Mouse (Mus musculus) CH12.LX (cell line): Measurements from ENCODE around the gene Adam12. TPM values are rescaled to one million over a fixed set of nuclear protein-coding genes. Genes with fewer than 3 reads are reported as not detected.

ENCODE experiments used
- DNase-seq: peaks from one replicate; pipeline ENCODE4 v3.0.0-alpha.2; 2013; ENCODE audit errors: extremely low read depth
- H3K27ac ChIP-seq: 2 replicates; pipeline ENCODE4 v1.5.1; 2012; ENCODE audit warnings: low read depth, mild to moderate bottlenecking, control low read depth, moderate library complexity; ENCODE audit not compliant: insufficient read depth
- H3K27me3 ChIP-seq: replicated peaks from 2 replicates; pipeline ENCODE3; 2012; ENCODE audit warnings: inconsistent platforms
- H3K36me3 ChIP-seq, 2 experiments: replicated peaks in 1 of 2; 2 replicates each; pipeline versions ENCODE3 to v1.6.1; 2012; ENCODE audit warnings: inconsistent platforms in 1 of 2, low read length in 1 of 2, mild to moderate bottlenecking in 1 of 2, mixed read lengths in 1 of 2, moderate library complexity in 1 of 2; ENCODE audit not compliant: control insufficient read depth in 1 of 2, insufficient read depth in 1 of 2
- H3K4me1 ChIP-seq, 2 experiments: 2 replicates each; pipeline ENCODE4 v1.6.1; 2012; ENCODE audit warnings: inconsistent platforms in 1 of 2, moderate library complexity in 1 of 2; ENCODE audit not compliant: insufficient read depth in 2 of 2, control insufficient read depth in 1 of 2
- H3K4me2 ChIP-seq: 2 replicates; pipeline ENCODE4 v1.6.1; 2012; ENCODE audit warnings: low read depth, mild to moderate bottlenecking, control low read depth; ENCODE audit not compliant: poor library complexity, insufficient read depth, severe bottlenecking
- H3K4me3 ChIP-seq, 3 experiments: fragments of 150-350 bp in 1 of 3; sonication (generic) in 1 of 3; replicated peaks in 1 of 3; 2 replicates each; pipeline versions ENCODE3 to v1.5.1; 2011 to 2012; ENCODE audit warnings: low read depth in 2 of 3, low read length in 2 of 3, mild to moderate bottlenecking in 2 of 3, moderate library complexity in 2 of 3, control low read depth in 1 of 3, improper control_type of control experiment in 1 of 3, inconsistent platforms in 1 of 3, mixed read lengths in 1 of 3; ENCODE audit not compliant: poor library complexity in 1 of 3
- H3K79me2 ChIP-seq: replicated peaks from 2 replicates; pipeline ENCODE4 v1.6.1; 2012; ENCODE audit warnings: mild to moderate bottlenecking, moderate library complexity; ENCODE audit not compliant: control insufficient read depth, poor library complexity, insufficient read depth, severe bottlenecking; ENCODE audit errors: extremely low read depth
- H3K9ac ChIP-seq: 2 replicates; pipeline ENCODE4 v1.6.1; 2012; ENCODE audit warnings: low read depth, mild to moderate bottlenecking, control low read depth, moderate library complexity; ENCODE audit not compliant: insufficient read depth
- H3K9me3 ChIP-seq: replicated peaks from 2 replicates; pipeline ENCODE3; 2012; ENCODE audit warnings: low read length, inconsistent platforms, mixed read lengths
- ELF1 ChIP-seq: IDR thresholded peaks from 2 replicates; pipeline ENCODE4 v1.6.1; 2014; ENCODE audit warnings: low read depth, mild to moderate bottlenecking, inconsistent platforms, low read length, improper control_type of control experiment
- KAT2A ChIP-seq: IDR thresholded peaks from 2 replicates; pipeline ENCODE4 v1.6.1; 2012; ENCODE audit warnings: low read length, improper control_type of control experiment, inconsistent platforms; ENCODE audit not compliant: insufficient replicate concordance
- MEF2A ChIP-seq: IDR thresholded peaks from 2 replicates; pipeline ENCODE4 v1.6.1; 2014; ENCODE audit warnings: low read depth, mild to moderate bottlenecking, inconsistent platforms, low read length, improper control_type of control experiment, borderline replicate concordance
- NELFE ChIP-seq: IDR thresholded peaks from 2 replicates; pipeline ENCODE4 v1.6.1; 2011; ENCODE audit warnings: low read depth, low read length, improper control_type of control experiment
- NRF1 ChIP-seq: IDR thresholded peaks from 2 replicates; pipeline ENCODE4 v1.6.1; 2014; ENCODE audit warnings: low read depth, mild to moderate bottlenecking, inconsistent platforms, low read length, improper control_type of control experiment, moderate library complexity
- POLR2AphosphoS2 ChIP-seq: IDR thresholded peaks from 2 replicates; pipeline ENCODE4 v1.6.1; 2011; ENCODE audit warnings: low read depth, low read length, improper control_type of control experiment
- RCOR1 ChIP-seq: conservative IDR thresholded peaks from 2 replicates; pipeline ENCODE4 v1.6.1; 2012; ENCODE audit warnings: low read depth, mild to moderate bottlenecking, inconsistent platforms, low read length, improper control_type of control experiment
- SIN3A ChIP-seq: IDR thresholded peaks from 2 replicates; pipeline ENCODE4 v1.6.1; 2012; ENCODE audit warnings: low read length, improper control_type of control experiment, inconsistent platforms
- TBP ChIP-seq: conservative IDR thresholded peaks from 2 replicates; pipeline ENCODE4 v1.6.1; 2011; ENCODE audit warnings: low read depth, low read length, improper control_type of control experiment
- USF1 ChIP-seq: IDR thresholded peaks from 2 replicates; pipeline ENCODE4 v1.6.1; 2014; ENCODE audit warnings: low read depth, mild to moderate bottlenecking, inconsistent platforms, low read length, improper control_type of control experiment
- dilution Hi-C: fragments of 300-500 bp; cut with MboI; formaldehyde crosslinking; loops from 2 replicates; pipeline ENCODE4 v1.14.3; 2020; ENCODE audit warnings: low sequenced_read_pairs; ENCODE audit not compliant: extremely low pct_unique_long_range_greater_than_20kb, extremely low pct_ligation_motif_present
- in situ Hi-C: fragments of 300-500 bp; cut with MboI; formaldehyde crosslinking; loops from 3 replicates; pipeline ENCODE4 v1.14.3; 2019; ENCODE audit warnings: low sequenced_read_pairs, low pct_ligation_motif_present, low pct_unique_long_range_greater_than_20kb, mixed read lengths
- polyA plus RNA-seq: library from polyadenylated mRNA; unstranded; fragments of >175 nt; gene quantifications from 2 replicates; pipeline ENCODE4 v1.2.1, GENCODE M21; 2012; ENCODE audit warnings: low read depth; ENCODE audit not compliant: insufficient read length
- total RNA-seq, 2 experiments: library from RNA; depleted of rRNA; stranded (reverse); fragments of 300-350 nt in 1 of 2; fragments of >200 nt in 1 of 2; gene quantifications; 2 replicates each; pipeline ENCODE4 v1.2.3; 2012 to 2014

Gene Adam12
- total and polyA plus RNA-seq, 3 experiments = not detected

- peaks cover 2% of the 10 kb centered on the region for H3K27me3 ChIP-seq
- no peak overlapping the region for H3K9ac ChIP-seq
- no peak overlapping the region for H3K4me3 ChIP-seq
- dilution Hi-C loops = no loop called here
- DNase-seq = no peak
- no peaks in the 10 kb centered on the region for H3K79me2 ChIP-seq
- H3K4me2 ChIP-seq = no peak overlapping the region
- no peaks in the 10 kb centered on the region for H3K36me3 ChIP-seq
- H3K27ac ChIP-seq = no peak overlapping the region
- in situ Hi-C loops = no loop called here
- H3K4me1 ChIP-seq = no peaks in the 10 kb centered on the region
- peaks cover 34% of the 10 kb centered on the region for H3K9me3 ChIP-seq
- no peak for TF ChIP-seq NELFE
Measured at GRCm38 (mm10) chr7:134033939-134034338, 198.0 kb downstream of the Adam12 start.

- Histone ChIP-seq H3K27ac (no peak overlapping the region), H3K4me1 (no peaks in the 10 kb centered on the region), H3K27me3 (peaks cover 3% of the 10 kb centered on the region), H3K9ac (no peak overlapping the region), H3K36me3 (no peaks in the 10 kb centered on the region), H3K4me2 (no peak overlapping the region), H3K4me3 (no peak overlapping the region), H3K79me2 (no peaks in the 10 kb centered on the region), H3K9me3 (peaks cover 33% of the 10 kb centered on the region)
- no peak for TF ChIP-seq NRF1
- no peak for TF ChIP-seq KAT2A
- TF ChIP-seq TBP = no peak
- DNase-seq = no peak
- in situ Hi-C loops = no loop called here
- dilution Hi-C loops = no loop called here
Measured at GRCm38 (mm10) chr7:134032959-134033366, 199.0 kb downstream of the Adam12 start.

- Histone ChIP-seq H3K27ac (no peak overlapping the region), H3K36me3 (no peaks in the 10 kb centered on the region), H3K4me1 (no peaks in the 10 kb centered on the region), H3K27me3 (peaks cover 6% of the 10 kb centered on the region), H3K79me2 (no peaks in the 10 kb centered on the region), H3K9ac (no peak overlapping the region), H3K4me3 (no peak overlapping the region), H3K4me2 (no peak overlapping the region), H3K9me3 (peaks cover 31% of the 10 kb centered on the region)
- no peak for DNase-seq
- TF ChIP-seq MEF2A (no peak), ELF1 (no peak), NRF1 (no peak), POLR2AphosphoS2 (no peak), USF1 (no peak), SIN3A (no peak), RCOR1 (no peak)
- in situ Hi-C loops (no loop called here), dilution Hi-C loops (no loop called here)
Measured at GRCm38 (mm10) chr7:134031787-134032186, 200.2 kb downstream of the Adam12 start.
